Mouse (Mus musculus): ENCODE measurements around the gene Klk10. TPM values are rescaled to one million over a fixed set of nuclear protein-coding genes. Genes with fewer than 3 reads are reported as not detected.

Klk10 gene
- polyA plus RNA-seq, 1 experiment from 2014 or later = 0.46 TPM

- no peak overlapping the region for H3K9ac ChIP-seq (ENCODE audit: low read depth, low read length)
- no peaks in the 10 kb centered on the region for H3K36me3 ChIP-seq (ENCODE audit: insufficient read depth, low read length)
- ATAC-seq (replicated peaks; ENCODE audit: low FRiP score, low read depth) = no peak
- H3K4me1 ChIP-seq (replicated peaks; ENCODE audit: insufficient read depth, low read length) = no peaks in the 10 kb centered on the region
- no peak overlapping the region for H3K27ac ChIP-seq
- 86% methylated on average over 12 of the region's 12 CpGs for WGBS
- H3K4me3 ChIP-seq (replicated peaks; ENCODE audit: low read depth, low read length) = no peak overlapping the region
- TF ChIP-seq CTCF (IDR thresholded peaks at IDR 0.05; ENCODE audit: low read depth) = no peak
- H3K27me3 ChIP-seq (ENCODE audit: insufficient read depth, low read length) = no peaks in the 10 kb centered on the region
- H3K9me3 ChIP-seq (replicated peaks; ENCODE audit: low read length) = no peaks in the 10 kb centered on the region
- no peak for DNase-seq (ENCODE audit: low spot score)
- H3K4me2 ChIP-seq (ENCODE audit: low read length) = no peak overlapping the region
Measured at GRCm38 (mm10) chr7:43777423-43777822, 3.4 kb upstream of the Klk10 start.

GRCm38 (mm10) chr7:43778176-43778970, 2.5 kb upstream of the Klk10 start:
- no peak for ATAC-seq (replicated peaks; ENCODE audit: low FRiP score, low read depth)
- Histone ChIP-seq H3K27ac (no peak overlapping the region), H3K36me3 (ENCODE audit: insufficient read depth, low read length) (no peaks in the 10 kb centered on the region), H3K4me1 (replicated peaks; ENCODE audit: insufficient read depth, low read length) (0 out of 2 replicates have a peak, but pooled peaks cover 2% of the 10 kb centered on the region), H3K9me3 (replicated peaks; ENCODE audit: low read length) (no peaks in the 10 kb centered on the region), H3K9ac (ENCODE audit: low read depth, low read length) (no peak overlapping the region), H3K4me3 (replicated peaks; ENCODE audit: low read depth, low read length) (no peak overlapping the region), H3K4me2 (ENCODE audit: low read length) (no peak overlapping the region), H3K27me3 (ENCODE audit: insufficient read depth, low read length) (no peaks in the 10 kb centered on the region)
- TF ChIP-seq CTCF (IDR thresholded peaks at IDR 0.05; ENCODE audit: low read depth) = no peak
- no peak for DNase-seq (ENCODE audit: low spot score)
- WGBS = 87% methylated on average over 10 of the region's 10 CpGs

GRCm38 (mm10) chr7:43780241-43780640, 594 bp upstream of the Klk10 start:
- no peak overlapping the region for H3K4me3 ChIP-seq (replicated peaks; ENCODE audit: low read depth, low read length)
- 56% methylated on average over 6 of the region's 6 CpGs for WGBS
- no peak overlapping the region for H3K4me2 ChIP-seq (ENCODE audit: low read length)
- 0 out of 2 replicates have a peak, but pooled peaks cover 2% of the 10 kb centered on the region for H3K4me1 ChIP-seq (replicated peaks; ENCODE audit: insufficient read depth, low read length)
- no peaks in the 10 kb centered on the region for H3K36me3 ChIP-seq (ENCODE audit: insufficient read depth, low read length)
- no peak for TF ChIP-seq CTCF (IDR thresholded peaks at IDR 0.05; ENCODE audit: low read depth)
- H3K9ac ChIP-seq (ENCODE audit: low read depth, low read length) = no peak overlapping the region
- no peaks in the 10 kb centered on the region for H3K27me3 ChIP-seq (ENCODE audit: insufficient read depth, low read length)
- no peak overlapping the region for H3K27ac ChIP-seq
- no peaks in the 10 kb centered on the region for H3K9me3 ChIP-seq (replicated peaks; ENCODE audit: low read length)
- no peak for DNase-seq (ENCODE audit: low spot score)
- ATAC-seq (replicated peaks; ENCODE audit: low FRiP score, low read depth) = no peak

- no peak for DNase-seq (ENCODE audit: low spot score)
- Histone ChIP-seq H3K27ac (no peak overlapping the region), H3K9ac (ENCODE audit: low read depth, low read length) (no peak overlapping the region), H3K4me3 (replicated peaks; ENCODE audit: low read depth, low read length) (no peak overlapping the region), H3K4me2 (ENCODE audit: low read length) (no peak overlapping the region), H3K27me3 (ENCODE audit: insufficient read depth, low read length) (no peaks in the 10 kb centered on the region), H3K9me3 (replicated peaks; ENCODE audit: low read length) (no peaks in the 10 kb centered on the region), H3K4me1 (replicated peaks; ENCODE audit: insufficient read depth, low read length) (0 out of 2 replicates have a peak, but pooled peaks cover 2% of the 10 kb centered on the region), H3K36me3 (ENCODE audit: insufficient read depth, low read length) (no peaks in the 10 kb centered on the region)
- no peak for TF ChIP-seq CTCF (IDR thresholded peaks at IDR 0.05; ENCODE audit: low read depth)
- WGBS = 91% methylated on average over 11 of the region's 11 CpGs
- no peak for ATAC-seq (replicated peaks; ENCODE audit: low FRiP score, low read depth)
Measured at GRCm38 (mm10) chr7:43781541-43781940, 706 bp downstream of the Klk10 start.

- no peak overlapping the region for H3K4me3 ChIP-seq (replicated peaks; ENCODE audit: low read depth, low read length)
- TF ChIP-seq CTCF (IDR thresholded peaks at IDR 0.05; ENCODE audit: low read depth) = peak; percentile 88
- 0 out of 2 replicates have a peak, but pooled peaks cover 2% of the 10 kb centered on the region for H3K4me1 ChIP-seq (replicated peaks; ENCODE audit: insufficient read depth, low read length)
- DNase-seq (ENCODE audit: low spot score) = peak; percentile 90
- 6% methylated on average over 36 of the region's 36 CpGs for WGBS
- H3K9me3 ChIP-seq (replicated peaks; ENCODE audit: low read length) = no peaks in the 10 kb centered on the region
- ATAC-seq (replicated peaks; ENCODE audit: low FRiP score, low read depth) = peak; percentile 86
- no peaks in the 10 kb centered on the region for H3K27me3 ChIP-seq (ENCODE audit: insufficient read depth, low read length)
- H3K36me3 ChIP-seq (ENCODE audit: insufficient read depth, low read length) = no peaks in the 10 kb centered on the region
- peak overlapping the region; percentile 48 for H3K4me2 ChIP-seq (ENCODE audit: low read length)
- H3K27ac ChIP-seq = no peak overlapping the region
- no peak overlapping the region for H3K9ac ChIP-seq (ENCODE audit: low read depth, low read length)
Measured at GRCm38 (mm10) chr7:43782275-43783265, 1.7 kb downstream of the Klk10 start.

- peak; percentile 14 for DNase-seq (ENCODE audit: low spot score)
- no peaks in the 10 kb centered on the region for H3K27me3 ChIP-seq (ENCODE audit: insufficient read depth, low read length)
- no peak overlapping the region for H3K9ac ChIP-seq (ENCODE audit: low read depth, low read length)
- H3K27ac ChIP-seq = no peak overlapping the region
- no peaks in the 10 kb centered on the region for H3K36me3 ChIP-seq (ENCODE audit: insufficient read depth, low read length)
- 0 out of 2 replicates have a peak, but pooled peaks cover 2% of the 10 kb centered on the region for H3K4me1 ChIP-seq (replicated peaks; ENCODE audit: insufficient read depth, low read length)
- WGBS = 79% methylated on average over 1 of the region's 1 CpGs
- H3K4me3 ChIP-seq (replicated peaks; ENCODE audit: low read depth, low read length) = no peak overlapping the region
- H3K9me3 ChIP-seq (replicated peaks; ENCODE audit: low read length) = no peaks in the 10 kb centered on the region
- peak; percentile 44 for TF ChIP-seq CTCF (IDR thresholded peaks at IDR 0.05; ENCODE audit: low read depth)
- ATAC-seq (replicated peaks; ENCODE audit: low FRiP score, low read depth) = no peak
- no peak overlapping the region for H3K4me2 ChIP-seq (ENCODE audit: low read length)
Measured at GRCm38 (mm10) chr7:43785286-43785685, 4.5 kb downstream of the Klk10 start.

Measured in kidney, postnatal 0 days (tissue).